Mouse (Mus musculus) T-helper 2 cell (primary cell): ENCODE results near the gene Runx2.

Experiments used
- in situ Hi-C: fragments of 300-600 bp; cut with MboI, MseI; formaldehyde crosslinking; loops from one replicate; pipeline ENCODE4 v1.15.1; 2025; ENCODE audit warnings: high pct_unique_total_duplicates

The Runx2 gene

DNA sequence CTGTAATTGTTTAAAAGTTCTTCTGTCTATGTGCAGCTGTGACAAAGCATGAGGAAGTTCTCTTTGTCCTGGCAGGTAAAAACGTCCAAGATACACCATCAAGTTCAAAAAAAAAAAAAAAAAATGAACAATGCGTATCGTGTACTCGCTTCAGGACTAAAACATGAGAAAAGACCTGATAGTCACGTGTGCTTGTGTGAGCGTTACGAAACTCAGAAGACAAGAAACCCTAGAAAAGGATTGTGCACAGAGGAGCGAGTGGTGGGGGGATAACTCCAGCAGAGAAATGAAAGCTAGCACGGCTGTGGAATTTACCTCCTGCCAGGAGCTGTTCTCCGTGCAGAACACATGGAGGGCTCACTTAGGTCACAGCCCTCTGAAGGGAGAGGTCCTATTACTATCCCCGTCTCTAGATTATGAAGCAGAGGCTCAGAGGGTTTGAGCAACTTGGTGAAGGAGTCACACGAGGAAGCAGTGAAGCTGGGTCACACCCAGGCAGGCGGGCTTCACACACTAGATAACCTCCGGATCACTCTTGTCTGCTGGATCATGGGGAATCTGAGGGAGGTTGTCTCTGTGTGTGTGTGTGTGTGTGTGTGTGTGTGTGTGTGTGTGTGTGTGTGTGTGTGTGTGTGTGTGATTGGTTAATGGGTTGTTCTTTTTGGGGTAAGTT is 269.3 kb downstream of the Runx2 start:
- in situ Hi-C loops, result no loop called here

DNA sequence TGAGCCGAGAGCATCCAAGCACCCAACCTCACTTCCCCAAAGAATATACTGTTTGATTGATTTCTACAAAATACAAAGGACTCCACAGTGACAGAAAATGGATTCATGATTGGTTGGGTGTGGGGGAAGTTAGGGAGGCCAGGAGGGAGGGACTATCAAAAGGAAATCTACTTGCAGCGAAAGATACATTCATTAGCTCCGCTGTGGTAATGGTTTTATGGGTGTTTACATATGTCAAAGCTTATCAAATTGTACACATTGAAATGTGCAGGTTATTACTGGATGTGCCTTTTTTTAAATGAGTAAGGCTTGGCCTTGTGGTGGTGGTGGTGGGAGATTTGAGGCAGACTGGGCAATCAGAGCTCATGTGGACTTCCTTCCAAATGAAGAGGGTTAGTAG is 271.9 kb downstream of the Runx2 start:
- in situ Hi-C loops, result no loop called here

DNA sequence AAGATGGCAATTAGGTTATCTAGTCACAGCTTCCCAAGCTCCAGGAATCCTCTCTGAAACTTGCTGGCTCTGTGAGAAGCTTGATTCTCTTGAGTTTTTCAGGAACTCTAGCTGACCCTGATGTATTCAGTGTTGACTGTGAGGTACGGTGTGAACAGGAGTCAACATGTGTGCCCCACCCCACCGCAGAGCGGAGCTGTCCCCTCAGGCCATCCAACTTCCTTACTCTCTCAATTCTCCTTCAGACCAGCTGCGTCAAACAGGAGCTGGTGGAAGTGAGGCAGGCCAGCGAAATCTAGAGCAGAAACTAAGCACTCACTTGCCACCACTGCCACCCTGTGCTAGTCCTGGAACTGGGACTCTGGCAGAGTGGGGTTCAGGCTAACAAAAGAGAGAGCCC is 273.9 kb downstream of the Runx2 start:
- in situ Hi-C loops, result no loop called here

DNA sequence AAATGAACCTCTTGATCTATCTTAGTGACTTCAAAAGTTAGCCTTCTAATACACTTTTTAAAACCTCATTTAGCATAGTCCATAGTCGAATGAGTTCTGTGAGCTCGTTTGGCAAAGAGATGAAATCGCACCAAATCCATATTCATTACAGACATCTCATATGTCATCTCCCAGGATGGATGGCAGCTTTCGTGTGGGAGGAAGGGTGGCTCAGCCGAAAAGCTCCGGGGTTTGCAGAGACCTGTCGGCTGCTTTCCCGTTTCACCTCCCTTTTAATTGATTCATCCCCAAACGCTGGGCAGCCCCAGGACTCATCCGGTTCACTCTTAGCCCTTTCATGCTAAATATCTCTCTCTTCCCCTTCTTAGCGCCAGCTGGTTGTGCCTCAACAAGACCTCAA is 275.7 kb downstream of the Runx2 start:
- in situ Hi-C loops, result no loop called here

DNA sequence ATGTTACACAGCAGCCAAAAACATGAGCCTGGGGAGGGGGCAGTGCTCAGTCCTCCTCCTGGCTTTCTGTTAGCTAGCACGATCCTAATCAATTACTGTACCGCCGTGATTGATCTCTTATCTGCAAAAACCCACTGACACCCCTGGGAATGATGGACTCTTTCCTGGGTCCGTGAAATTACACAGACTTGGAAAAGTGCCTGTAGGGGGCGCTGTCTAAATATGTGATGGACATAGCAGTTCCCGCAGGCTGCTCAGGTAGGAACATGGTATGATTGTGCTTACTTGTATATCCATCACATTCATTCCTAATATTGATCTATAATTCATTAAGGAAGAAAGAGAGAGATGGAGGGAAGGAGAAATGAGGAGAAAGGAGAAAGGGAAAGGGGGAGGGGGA is 284.6 kb downstream of the Runx2 start:
- in situ Hi-C loops, result no loop called here

DNA sequence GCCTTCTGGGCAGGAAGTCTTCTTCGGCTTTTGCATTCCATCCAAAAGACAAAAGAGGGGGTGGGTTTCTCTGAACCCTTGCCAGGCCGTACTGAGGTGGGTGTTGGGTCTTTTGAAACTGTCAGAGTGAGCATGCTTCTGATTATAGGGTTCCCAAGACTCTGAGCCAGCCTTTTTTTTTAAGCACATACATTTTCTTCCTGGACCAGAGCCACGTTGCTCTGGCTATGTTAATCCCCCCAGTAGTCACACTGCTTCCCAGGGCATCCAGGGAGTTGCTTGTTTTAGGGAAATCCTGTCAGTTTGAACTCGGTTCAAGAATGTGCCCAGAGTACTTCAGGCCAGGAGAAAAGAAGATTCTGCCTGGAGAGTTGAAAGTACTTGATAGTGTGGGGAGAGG is 286.0 kb downstream of the Runx2 start:
- in situ Hi-C loops, result no loop called here

DNA sequence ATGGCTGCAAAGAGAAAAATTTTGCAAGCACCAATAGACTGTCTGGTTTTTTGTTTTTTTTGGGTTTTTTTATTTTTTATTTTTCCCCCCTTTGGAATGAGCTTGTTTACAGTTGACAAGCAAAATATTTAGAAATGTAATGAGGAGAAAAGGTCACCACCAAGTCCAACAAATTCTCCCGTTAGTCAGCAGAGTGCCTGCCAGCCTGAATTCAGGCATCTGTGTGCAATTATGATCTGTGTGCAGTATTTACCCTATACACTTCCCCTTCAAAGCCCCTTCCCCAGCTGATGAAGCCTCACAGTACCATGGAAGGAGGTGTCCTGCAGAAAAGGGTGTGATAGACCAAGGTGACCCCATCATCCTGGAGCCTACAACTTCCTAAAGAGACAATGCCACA is 290.5 kb downstream of the Runx2 start:
- in situ Hi-C loops, result no loop called here

DNA sequence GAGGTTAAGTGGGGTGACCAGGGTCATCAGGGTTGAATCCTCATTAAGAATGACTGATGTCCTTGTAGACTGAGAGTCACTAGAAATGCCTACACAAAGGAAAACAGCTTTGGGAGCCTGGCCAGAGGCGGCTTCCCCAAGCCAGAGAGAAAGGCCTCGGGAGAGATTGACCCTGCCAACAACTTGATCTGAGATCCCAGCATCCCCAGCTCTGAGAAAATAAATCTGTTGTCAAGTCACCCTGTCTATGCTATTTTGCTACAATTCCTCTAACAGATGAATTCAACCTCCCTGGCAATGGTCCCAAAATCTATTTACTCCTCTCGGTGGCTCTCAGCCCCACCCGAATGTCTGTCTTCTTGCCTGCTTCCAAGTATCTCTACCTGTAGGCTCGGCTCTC is 291.7 kb downstream of the Runx2 start:
- in situ Hi-C loops, result no loop called here

DNA sequence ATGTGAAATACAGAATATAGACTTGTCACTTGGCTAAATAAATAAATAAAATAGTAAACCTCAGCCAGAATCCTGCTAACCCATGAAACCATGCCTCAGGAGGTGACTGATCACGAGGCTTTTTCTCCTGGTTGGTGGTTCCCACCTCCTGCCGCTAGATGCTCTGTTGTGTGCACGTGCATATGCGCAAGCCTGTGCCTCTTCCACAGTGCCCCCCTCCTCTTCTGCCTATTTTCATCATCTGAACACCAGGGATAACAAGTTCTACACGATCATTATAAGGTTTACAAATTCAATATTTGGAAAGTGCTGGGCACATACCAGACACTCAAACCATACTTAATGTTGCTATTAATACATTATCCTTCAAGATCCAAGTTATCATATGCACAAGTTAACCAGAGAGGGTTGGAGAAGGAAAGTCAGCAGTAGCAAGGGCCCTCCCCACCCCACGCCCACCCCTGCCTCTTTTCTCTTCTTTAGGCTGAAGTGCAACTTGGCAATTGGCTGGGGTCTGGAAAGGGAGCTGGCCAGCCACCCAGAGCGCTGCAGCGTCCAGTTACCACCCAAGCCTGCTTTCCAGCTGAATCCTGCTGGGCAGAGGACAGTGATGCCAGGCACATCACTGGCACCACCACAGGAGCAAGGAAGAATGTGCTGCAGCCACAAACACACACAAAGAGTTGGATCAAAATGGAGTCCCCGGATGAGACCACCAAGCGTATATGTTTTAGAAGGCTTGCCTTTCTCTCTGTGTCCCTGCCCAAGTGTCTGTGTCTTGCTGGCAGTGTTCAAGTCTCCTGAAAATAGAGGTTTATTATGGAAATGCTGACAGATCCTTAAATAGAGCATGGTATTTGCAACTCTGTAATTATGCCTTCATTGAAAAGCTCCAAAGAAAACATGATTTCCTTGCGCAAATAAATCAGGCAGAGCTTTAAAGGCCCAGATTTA is 294.2 kb downstream of the Runx2 start:
- in situ Hi-C loops, result no loop called here

DNA sequence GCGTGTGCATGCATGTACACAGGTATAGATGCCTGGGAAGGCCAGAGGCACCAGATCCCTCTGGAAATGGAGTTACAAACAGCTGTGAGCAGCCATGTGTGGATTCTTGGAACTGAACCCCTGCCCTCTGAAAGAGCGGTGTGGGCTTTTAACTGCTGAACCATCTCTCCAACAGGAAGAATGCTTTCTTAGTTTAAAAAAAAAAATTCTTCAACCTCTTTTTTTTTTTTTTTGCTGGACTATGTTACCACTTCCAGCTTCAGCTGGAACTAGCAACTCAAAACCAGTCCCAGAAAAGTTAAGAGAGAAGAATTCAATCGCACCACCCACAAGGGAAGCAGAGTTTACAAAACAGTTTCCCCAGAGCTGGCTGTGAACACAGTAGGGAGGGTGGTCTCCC is 295.2 kb downstream of the Runx2 start:
- in situ Hi-C loops, result no loop called here

DNA sequence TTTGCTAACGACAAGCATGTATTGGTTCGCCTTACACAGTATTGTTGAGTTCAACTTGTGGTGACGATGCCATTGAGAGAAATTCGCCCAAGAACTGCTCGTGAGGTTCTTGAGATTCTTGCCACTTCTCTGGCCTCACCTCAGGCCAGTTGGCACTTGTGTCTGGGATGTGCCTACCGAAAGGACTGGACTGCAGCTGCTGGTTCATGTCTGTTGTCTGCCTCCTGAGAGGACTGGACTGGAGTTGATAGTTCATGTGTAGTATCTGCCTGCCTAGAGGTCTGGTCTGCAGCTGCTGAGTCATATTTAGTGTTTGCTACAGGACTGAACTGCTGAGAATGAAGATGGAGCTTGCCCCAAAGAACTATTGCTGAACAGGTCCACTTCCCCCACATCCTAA is 296.4 kb downstream of the Runx2 start:
- in situ Hi-C loops, result no loop called here

DNA sequence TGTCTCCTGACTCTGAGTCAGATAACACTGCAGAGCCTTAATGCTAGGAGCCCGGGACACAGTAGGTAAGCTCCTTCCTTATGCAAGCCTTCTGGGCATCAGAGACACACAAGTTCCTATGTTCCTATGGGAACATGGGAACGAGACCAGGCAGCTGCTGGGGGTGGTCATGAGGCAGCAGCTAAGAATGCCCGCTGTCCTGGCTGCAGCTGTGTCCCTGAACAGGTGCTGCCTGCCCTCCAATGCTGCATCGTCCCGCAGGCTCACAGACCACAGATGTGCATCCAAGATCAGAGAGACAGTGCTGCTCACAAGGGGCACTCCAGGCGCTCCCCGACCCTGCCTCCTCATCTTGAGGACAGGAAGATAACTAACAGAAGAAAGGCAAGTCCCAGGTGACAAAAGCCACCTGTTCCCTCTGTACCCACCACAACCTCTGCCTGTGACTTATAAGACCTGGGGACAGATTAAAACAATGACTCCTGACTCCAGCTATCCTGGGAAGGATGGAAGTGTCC is 306.3 kb downstream of the Runx2 start:
- in situ Hi-C loops, result no loop called here

DNA sequence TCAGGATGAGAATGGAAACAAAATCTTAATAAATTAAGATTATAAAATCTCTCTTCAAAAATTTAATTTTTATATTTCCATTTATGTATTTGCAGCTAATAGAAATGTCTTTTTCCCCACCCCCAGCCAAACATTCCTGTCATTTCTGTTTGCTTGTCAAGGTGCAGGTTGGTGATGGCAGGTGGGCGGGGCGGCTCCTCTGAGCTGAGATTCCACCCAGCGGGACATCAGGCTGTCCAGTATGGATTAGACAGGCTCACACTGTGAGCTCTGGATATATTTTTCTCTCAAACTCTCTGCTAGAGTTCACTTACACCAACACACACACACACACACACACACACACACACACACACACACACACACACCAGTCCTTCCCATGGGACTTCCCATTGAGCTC is 306.9 kb downstream of the Runx2 start:
- in situ Hi-C loops, result no loop called here

DNA sequence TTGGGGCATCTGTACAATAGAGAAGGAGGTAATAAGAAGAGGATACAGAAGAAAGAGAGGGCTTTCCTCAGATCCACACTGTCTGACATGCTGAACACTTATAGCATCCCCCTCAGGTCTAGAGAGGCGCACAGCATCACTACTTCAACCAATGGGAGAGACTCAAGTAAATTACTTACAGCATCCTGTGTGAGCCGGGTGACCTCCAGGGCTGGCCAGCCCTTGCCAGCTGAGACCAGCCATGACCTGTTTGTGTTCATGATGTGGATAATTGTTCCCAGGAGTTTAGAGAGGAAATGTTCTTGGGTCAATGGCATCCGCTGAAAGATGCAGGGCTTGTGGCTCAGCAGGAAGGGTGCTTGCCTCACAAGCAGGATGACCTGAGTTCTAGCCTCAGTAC is 308.1 kb downstream of the Runx2 start:
- in situ Hi-C loops, result no loop called here

DNA sequence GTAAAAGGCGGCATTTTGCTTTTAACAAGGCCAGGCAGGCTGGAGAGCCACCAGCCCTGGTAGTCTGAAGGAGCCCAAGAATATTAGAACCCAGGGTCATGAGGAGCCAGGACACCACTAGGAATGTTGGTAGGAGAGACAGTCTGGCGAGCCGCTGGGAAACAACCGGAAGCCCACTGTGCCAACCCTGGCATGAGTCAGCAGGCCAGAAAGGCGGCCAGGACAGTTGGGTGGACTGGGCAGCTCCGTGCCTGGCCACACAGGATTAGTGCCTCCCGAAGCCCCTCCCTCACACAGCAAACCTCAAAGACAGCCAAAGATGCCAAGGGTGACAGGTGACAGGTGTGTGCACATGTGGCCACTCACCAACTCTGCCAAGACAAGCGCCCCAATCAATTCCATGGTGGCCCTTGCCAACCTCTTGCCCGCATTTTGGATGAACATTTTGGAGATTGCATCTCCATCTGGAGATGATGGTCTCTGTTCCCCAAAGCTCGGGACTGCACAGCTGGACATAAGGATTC is 309.7 kb downstream of the Runx2 start:
- in situ Hi-C loops, result no loop called here

DNA sequence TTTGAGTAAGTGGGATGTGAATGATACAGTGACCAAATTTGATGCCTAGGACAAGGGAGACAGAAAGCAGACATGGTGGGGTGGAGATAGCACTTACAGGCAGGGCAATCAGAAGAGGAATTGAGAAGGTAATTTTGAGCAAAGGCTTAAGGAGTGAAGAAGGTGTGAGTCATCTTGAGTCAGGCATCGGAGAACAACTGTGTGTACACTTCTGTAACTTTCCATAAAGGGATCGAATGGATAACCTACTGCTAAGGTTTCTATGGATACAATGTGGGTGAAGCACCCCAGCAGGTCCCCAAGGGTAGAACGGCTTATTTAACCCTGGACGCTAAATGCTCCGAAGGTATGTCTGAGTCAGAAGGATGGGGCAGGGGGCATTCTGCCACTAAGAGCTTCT is 312.4 kb downstream of the Runx2 start:
- in situ Hi-C loops, result no loop called here

DNA sequence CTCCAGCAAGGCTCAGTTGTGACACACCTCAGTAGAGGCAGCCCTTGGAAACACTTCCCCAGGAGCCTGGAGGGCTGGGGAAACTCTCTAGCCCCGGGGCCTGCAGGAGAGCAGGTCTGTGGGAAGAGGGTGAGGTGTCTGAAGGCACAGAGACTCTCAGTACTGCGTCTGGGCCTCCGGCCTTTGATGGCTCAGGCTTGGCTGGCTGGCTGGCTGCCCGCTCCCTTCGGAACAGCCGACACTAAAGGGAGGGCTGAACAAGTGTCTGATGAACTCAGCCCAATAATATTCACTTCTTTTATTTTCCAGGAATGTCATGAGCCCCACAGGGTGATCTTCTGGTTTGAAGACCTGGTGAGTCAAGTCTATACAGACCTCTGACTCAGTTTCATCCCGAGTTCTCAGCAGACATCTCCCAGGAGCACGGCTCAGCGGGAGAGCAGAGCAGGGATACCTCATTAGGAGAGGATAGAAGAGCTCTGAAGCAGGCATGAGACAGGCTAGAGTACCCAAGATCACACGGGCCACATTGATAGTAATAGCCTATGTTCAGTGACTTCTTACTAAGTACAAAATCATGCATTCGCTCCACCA is 314.2 kb downstream of the Runx2 start:
- in situ Hi-C loops, result no loop called here

DNA sequence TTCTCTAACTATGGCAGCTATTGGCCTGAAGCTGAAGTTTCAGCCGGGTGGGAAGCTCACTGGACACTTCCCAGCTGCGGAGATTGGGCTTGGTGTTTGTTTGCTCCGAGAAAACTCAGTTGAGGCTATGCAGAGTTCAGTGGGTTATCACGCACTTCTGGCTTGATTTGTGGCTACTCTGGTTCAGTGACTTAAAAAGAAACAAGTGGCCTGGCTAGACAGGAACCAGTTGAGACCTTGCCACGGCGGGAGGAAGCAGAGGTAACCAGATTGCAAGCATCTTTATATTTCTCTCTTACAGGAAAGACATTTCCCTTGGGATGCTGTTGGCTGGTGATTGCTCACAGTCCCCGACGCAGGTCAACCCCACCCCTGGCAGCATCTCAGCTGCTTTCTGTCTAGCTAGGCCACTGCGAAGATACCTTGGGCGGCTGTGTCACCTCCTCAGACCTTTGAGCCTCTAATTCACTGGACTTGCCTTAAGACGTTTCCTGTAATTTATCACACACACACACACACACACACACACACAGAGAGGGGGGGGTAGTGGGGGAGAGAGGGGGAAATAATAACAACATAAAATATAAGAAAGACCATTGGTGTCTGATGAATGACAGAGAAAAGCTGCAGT is 324.3 kb downstream of the Runx2 start:
- in situ Hi-C loops, result no loop called here

DNA sequence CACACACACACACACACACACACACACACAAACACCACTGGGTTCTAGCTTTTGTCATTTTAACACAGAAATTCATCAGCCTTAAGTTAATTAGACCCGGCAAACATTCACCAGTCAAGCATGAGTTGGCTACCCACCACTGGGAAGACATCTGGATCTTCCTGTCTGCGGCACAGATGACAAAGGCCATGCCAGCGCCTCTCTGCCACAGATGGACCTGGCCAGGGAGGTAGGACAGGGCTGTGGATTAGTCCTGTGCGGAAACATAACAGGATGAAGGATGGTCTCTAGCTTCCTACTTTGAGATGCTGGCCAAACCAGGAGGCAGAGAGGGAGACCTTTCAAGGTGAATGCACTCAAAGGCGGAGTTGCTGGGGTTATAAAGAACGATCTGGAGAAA is 325.3 kb downstream of the Runx2 start:
- in situ Hi-C loops, result no loop called here

DNA sequence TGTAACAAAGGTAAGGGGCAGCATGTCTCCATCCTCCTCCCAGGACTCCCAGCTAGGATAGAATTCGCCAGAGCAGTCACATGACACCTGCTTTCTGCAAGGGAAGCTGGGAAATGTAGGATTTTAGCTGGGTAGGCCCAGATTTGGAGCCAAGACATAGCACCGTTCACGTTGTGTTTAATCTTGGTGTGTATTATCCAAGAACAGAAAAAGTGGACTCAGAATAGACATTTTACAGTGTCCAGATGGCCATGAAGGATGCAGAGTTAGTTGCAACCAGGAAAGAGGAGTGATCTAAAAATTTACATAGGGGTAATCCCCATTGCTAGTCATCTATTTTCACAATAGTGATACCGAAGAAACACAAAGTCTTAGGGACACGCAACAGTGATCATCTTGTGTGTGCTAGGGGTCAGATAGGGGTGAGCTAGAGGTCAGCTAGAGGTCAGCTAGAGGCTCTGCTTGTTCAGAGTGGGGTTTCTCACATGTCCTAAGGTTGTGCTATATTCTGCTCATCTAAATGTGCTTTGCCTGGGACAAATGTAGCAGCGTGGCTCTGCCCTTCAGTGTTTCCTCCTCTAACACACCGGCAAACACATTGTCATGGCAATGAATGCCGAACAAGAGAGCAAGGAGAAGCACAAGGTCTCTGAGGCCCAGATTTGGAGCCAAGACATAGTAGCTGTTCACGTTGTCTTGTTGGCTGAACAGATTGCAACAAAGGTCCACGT is 326.9 kb downstream of the Runx2 start:
- in situ Hi-C loops, result no loop called here

DNA sequence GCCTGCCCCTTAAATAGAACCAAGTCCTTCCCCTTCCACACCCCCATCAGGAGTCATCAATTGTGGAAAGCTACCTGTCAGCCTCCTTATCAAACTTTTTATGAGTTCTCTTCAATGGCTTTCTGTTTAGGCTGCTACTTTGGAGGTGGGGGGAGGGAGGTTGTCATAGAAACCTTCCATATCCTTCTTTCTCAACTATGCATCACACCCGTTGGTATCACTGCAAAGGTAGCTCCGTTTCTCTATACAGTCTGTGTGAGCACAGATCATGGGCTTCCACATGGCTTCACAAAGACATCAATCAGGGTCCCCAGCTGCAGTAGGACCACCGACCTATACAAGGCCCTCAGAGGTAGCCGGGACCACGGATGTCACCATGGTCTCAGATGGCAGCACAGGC is 329.3 kb downstream of the Runx2 start:
- in situ Hi-C loops, result no loop called here
